Mouse (Mus musculus) midbrain, embryonic 11.5 days (tissue): ENCODE results near the gene Slitrk5. TPM values are rescaled to one million over a fixed set of nuclear protein-coding genes. Genes with fewer than 3 reads are reported as not detected.
A peak's percentile ranks its signal among the peaks of the same experiment; 100 is the strongest.
"Not testable (repeated sequence)": the region's sequence is repeated elsewhere in the genome, so short reads cannot be mapped to it uniquely, and the experiment has no call there.

ENCODE experiments used
- ATAC-seq: fragments of 200-750 bp; cut with Nextera tagmentation; 2 replicates; pipeline ENCODE4 v1.8.0; 2017; ENCODE audit warnings: moderate TSS enrichment, moderate library complexity; ENCODE audit not compliant: low FRiP score
- DNase-seq: peaks from one replicate; pipeline ENCODE4 v3.0.0; 2015; ENCODE audit warnings: low spot score; ENCODE audit errors: missing footprints
- H3K27ac ChIP-seq: fragments of 300-500 bp; sonication (generic); 2 replicates; pipeline ENCODE4 v1.5.1; 2014; ENCODE audit warnings: low read depth, low read length
- H3K27me3 ChIP-seq: fragments of 300-500 bp; sonication (generic); 2 replicates; pipeline ENCODE4 v1.6.1; 2014; ENCODE audit warnings: mild to moderate bottlenecking, low read length, moderate library complexity, mixed read lengths; ENCODE audit not compliant: control insufficient read depth, insufficient read depth
- H3K36me3 ChIP-seq: fragments of 300-500 bp; sonication (generic); 2 replicates; pipeline ENCODE4 v1.6.1; 2014; ENCODE audit warnings: mild to moderate bottlenecking, low read length, moderate library complexity, mixed read lengths; ENCODE audit not compliant: control insufficient read depth, insufficient read depth
- H3K4me1 ChIP-seq: fragments of 300-500 bp; sonication (generic); 2 replicates; pipeline ENCODE4 v1.6.1; 2014; ENCODE audit warnings: low read length; ENCODE audit not compliant: control insufficient read depth, insufficient read depth
- H3K4me2 ChIP-seq: fragments of 300-500 bp; sonication (generic); 2 replicates; pipeline ENCODE4 v1.6.1; 2014; ENCODE audit warnings: mild to moderate bottlenecking, moderate library complexity
- H3K4me3 ChIP-seq: fragments of 300-500 bp; sonication (generic); 2 replicates; pipeline ENCODE4 v1.5.1; 2014; ENCODE audit warnings: low read depth, low read length
- H3K9ac ChIP-seq: fragments of 300-500 bp; sonication (generic); 2 replicates; pipeline ENCODE4 v1.6.1; 2014; ENCODE audit warnings: low read length
- H3K9me3 ChIP-seq: fragments of 300-500 bp; sonication (generic); 2 replicates; pipeline ENCODE4 v1.6.1; 2016; ENCODE audit warnings: low read length; ENCODE audit not compliant: control insufficient read depth
- WGBS: fragments of 180-500 bp; shearing (Covaris S2); extraction: QIAGEN DNeasy Blood & Tissue Kit; methylation state at CpG from one replicate; pipeline ENCODE4 v1.1.7; 2014; 5-methylcytosine and 5-hydroxymethylcytosine counted together
- polyA plus RNA-seq: library from polyadenylated mRNA; unstranded; fragments of >200 nt; fragmentation: Nextera tagmentation; extraction: Ambion mirVana; gene quantifications from 2 replicates; pipeline ENCODE4 v1.2.1, GENCODE M21; 2014

Gene Slitrk5
- polyA plus RNA-seq, 1 experiment from 2014 or later, result 16.4 TPM

DNA sequence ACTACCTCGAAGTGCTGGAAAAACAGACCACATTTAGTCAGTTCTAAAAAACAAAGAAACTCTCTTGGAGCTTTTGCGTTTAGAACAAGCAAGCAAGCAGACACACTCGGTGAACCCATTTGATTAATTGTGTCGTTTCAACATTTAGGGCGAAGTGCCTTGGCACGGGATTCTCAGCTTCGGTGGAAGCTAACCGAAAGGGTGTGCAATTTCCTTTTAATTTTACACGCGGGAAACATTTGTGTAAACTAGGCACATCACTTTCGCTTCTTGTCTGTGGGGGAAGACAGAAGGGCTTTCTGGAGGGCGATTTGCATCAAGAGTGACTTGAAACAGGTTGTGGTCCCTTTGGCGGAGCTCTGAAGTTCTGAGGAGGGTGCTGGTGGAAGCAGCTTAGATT lies 6.9 kb downstream of the Slitrk5 start:
- WGBS, result 18% methylated on average over 13 of the region's 13 CpGs
- no peak for ATAC-seq
- H3K4me2 ChIP-seq, result peak overlapping the region; percentile 74
- DNase-seq, result peak; percentile 92
- no peaks in the 10 kb centered on the region; the same call in 1 of the 2 replicates for H3K27me3 ChIP-seq
- H3K36me3 ChIP-seq, result no peaks in the 10 kb centered on the region
- peak overlapping the region; percentile 63 for H3K9ac ChIP-seq
- H3K9me3 ChIP-seq, result no peaks in the 10 kb centered on the region
- peaks cover 16% of the 10 kb centered on the region for H3K4me1 ChIP-seq
- peak overlapping the region; percentile 40 for H3K4me3 ChIP-seq
- H3K27ac ChIP-seq, result no peak overlapping the region

DNA sequence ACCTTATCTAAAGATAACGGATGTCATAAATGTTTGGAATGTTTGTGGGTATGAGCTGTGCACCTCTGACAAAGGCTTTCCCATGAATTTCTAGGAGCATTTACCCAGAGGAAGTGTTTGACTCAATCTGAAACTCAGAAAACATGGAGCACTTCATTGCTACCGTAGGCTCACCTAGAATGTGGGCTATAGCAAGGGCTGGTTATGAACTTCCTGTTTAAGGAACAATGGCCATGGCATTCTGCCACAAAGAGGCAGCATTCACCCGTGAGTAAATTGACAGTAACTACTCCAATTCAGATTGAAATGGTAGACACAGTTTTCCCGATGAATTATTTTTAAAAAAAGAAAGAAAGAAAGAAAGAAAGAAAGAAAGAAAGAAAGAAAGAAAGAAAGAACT lies 8.6 kb downstream of the Slitrk5 start:
- Histone ChIP-seq H3K27ac (no peak overlapping the region), H3K36me3 (no peaks in the 10 kb centered on the region), H3K9me3 (no peaks in the 10 kb centered on the region), H3K4me2 (no peak overlapping the region), H3K4me3 (no peak overlapping the region), H3K9ac (no peak overlapping the region), H3K27me3 (no peaks in the 10 kb centered on the region; the same call in 1 of the 2 replicates), H3K4me1 (peaks cover 10% of the 10 kb centered on the region)
- no peak for ATAC-seq
- DNase-seq, result peak; percentile 54
- WGBS, result 89% methylated on average over 4 of the region's 4 CpGs

DNA sequence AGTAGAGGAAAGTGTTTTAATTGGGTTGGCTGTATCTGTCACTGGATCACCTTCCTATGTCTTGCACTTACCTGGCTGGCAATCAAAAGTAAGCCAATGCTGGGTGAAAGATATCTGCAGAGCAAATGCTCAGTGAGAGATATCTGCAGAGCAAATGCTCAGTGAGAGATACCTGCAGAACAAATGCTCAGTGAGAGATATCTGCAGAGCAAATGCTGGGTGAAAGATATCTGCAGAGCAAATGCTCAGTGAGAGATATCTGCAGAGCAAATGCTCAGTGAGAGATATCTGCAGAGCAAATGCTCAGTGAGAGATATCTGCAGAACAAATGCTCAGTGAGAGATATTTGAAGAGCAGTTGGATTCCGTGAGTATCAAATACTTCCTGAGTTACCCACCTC lies 15.2 kb downstream of the Slitrk5 start:
- not testable (repeated sequence) for H3K4me2 ChIP-seq, H3K9ac ChIP-seq, H3K27me3 ChIP-seq, H3K4me3 ChIP-seq, H3K9me3 ChIP-seq, H3K36me3 ChIP-seq, ATAC-seq, DNase-seq, H3K27ac ChIP-seq, H3K4me1 ChIP-seq
- 71% methylated on average over 1 of the region's 1 CpGs for WGBS

DNA sequence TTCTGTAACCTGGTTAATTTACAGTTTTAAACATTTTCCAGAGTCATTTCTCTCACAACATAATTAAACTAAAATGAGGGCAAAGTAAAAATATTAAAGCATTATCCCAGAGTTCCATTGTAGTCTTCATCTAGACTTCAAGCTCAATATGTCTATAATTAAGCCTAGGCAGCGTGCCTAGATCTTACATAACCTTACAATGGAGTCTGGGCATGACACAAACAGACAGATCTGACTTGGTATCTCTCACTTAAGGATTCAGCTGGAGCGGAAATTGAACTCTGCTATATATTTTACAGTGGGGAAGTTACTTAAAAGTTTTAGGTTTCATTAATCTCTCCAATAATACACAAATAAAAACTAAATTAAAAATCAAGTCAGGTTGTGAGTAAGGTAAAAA lies 54.9 kb downstream of the Slitrk5 start:
- no peaks in the 10 kb centered on the region for H3K27me3 ChIP-seq
- DNase-seq (no peak), ATAC-seq (no peak)
- H3K4me1 ChIP-seq, result no peaks in the 10 kb centered on the region
- no peak overlapping the region for H3K4me3 ChIP-seq
- H3K4me2 ChIP-seq, result no peak overlapping the region
- no peaks in the 10 kb centered on the region for H3K36me3 ChIP-seq
- no peak overlapping the region for H3K27ac ChIP-seq
- 79% methylated on average over 2 of the region's 2 CpGs for WGBS
- H3K9ac ChIP-seq, result no peak overlapping the region
- H3K9me3 ChIP-seq, result no peaks in the 10 kb centered on the region
